Mouse (Mus musculus) limb, embryonic 11.5 days (tissue): ENCODE measurements around the gene Rasal3. TPM values are rescaled to one million over a fixed set of nuclear protein-coding genes. Genes with fewer than 3 reads are reported as not detected.

Experiments
- ATAC-seq: fragments of 200-750 bp; cut with Nextera tagmentation; 2 replicates; pipeline ENCODE4 v1.8.0; 2017; ENCODE audit warnings: low read depth; ENCODE audit not compliant: insufficient number of reproducible peaks, low FRiP score, low TSS enrichment
- DNase-seq: peaks from one replicate; pipeline ENCODE4 v3.0.0-alpha.2; 2015; ENCODE audit warnings: low spot score
- H3K27ac ChIP-seq: fragments of 300-500 bp; sonication (generic); replicated peaks from 2 replicates; pipeline ENCODE4 v1.5.1; 2014; ENCODE audit warnings: low read depth, mild to moderate bottlenecking, low read length
- H3K27me3 ChIP-seq: fragments of 300-500 bp; sonication (generic); 2 replicates; pipeline ENCODE4 v1.6.1; 2014; ENCODE audit warnings: mild to moderate bottlenecking, low read length, mixed read lengths; ENCODE audit not compliant: control insufficient read depth, insufficient read depth
- H3K36me3 ChIP-seq: fragments of 300-500 bp; sonication (generic); 2 replicates; pipeline ENCODE4 v1.6.1; 2014; ENCODE audit warnings: mild to moderate bottlenecking, low read length, moderate library complexity, mixed read lengths; ENCODE audit not compliant: control insufficient read depth, insufficient read depth
- H3K4me1 ChIP-seq: fragments of 300-500 bp; sonication (generic); 2 replicates; pipeline ENCODE4 v1.6.1; 2014; ENCODE audit warnings: low read length, mixed read lengths; ENCODE audit not compliant: control insufficient read depth, insufficient read depth
- H3K4me2 ChIP-seq: fragments of 300-500 bp; sonication (generic); 2 replicates; pipeline ENCODE4 v1.6.1; 2014; ENCODE audit warnings: low read depth, mild to moderate bottlenecking, moderate library complexity; ENCODE audit not compliant: severe bottlenecking
- H3K4me3 ChIP-seq: fragments of 300-500 bp; sonication (generic); 2 replicates; pipeline ENCODE4 v1.5.1; 2014; ENCODE audit warnings: low read depth, low read length
- H3K9ac ChIP-seq: fragments of 300-500 bp; sonication (generic); 2 replicates; pipeline ENCODE4 v1.6.1; 2014; ENCODE audit warnings: mild to moderate bottlenecking, low read length
- H3K9me3 ChIP-seq: fragments of 300-500 bp; sonication (generic); 2 replicates; pipeline ENCODE4 v1.6.1; 2016; ENCODE audit warnings: low read length; ENCODE audit not compliant: control insufficient read depth
- WGBS: fragments of 180-500 bp; shearing (Covaris S2); extraction: QIAGEN DNeasy Blood & Tissue Kit; methylation state at CpG from one replicate; pipeline ENCODE4 v1.1.7; 2014; 5-methylcytosine and 5-hydroxymethylcytosine counted together
- microRNA-seq: library from miRNA; unstranded; fragments of <30 nt; microRNA quantifications from one replicate; pipeline ENCODE4, GENCODE M21; 2016
- polyA plus RNA-seq: library from polyadenylated mRNA; unstranded; fragments of >200 nt; fragmentation: Nextera tagmentation; extraction: Ambion mirVana; gene quantifications from 2 replicates; pipeline ENCODE4 v1.2.1, GENCODE M21; 2014

The Rasal3 gene
- polyA plus RNA-seq, 1 experiment from 2014 or later, result 0.69 TPM

GRCm38 (mm10) chr17:32348406-32348805 lies 55.0 kb downstream of the Rasal3 start:
- Histone ChIP-seq H3K4me2 (no peak overlapping the region; the same call in 1 of the 2 replicates), H3K9me3 (no peaks in the 10 kb centered on the region), H3K36me3 (no peaks in the 10 kb centered on the region), H3K4me1 (peaks cover 5% of the 10 kb centered on the region), H3K4me3 (no peak overlapping the region), H3K9ac (no peak overlapping the region), H3K27ac (no peak overlapping the region), H3K27me3 (no peaks in the 10 kb centered on the region)
- WGBS, result 84% methylated on average over 2 of the region's 2 CpGs
- DNase-seq (no peak), ATAC-seq (no peak)

GRCm38 (mm10) chr17:32341102-32341501 lies 62.3 kb downstream of the Rasal3 start:
- no peak overlapping the region for H3K27ac ChIP-seq
- no peaks in the 10 kb centered on the region for H3K27me3 ChIP-seq
- DNase-seq (no peak), ATAC-seq (no peak)
- 81% methylated on average over 1 of the region's 1 CpGs for WGBS
- no peaks in the 10 kb centered on the region for H3K9me3 ChIP-seq
- H3K4me1 ChIP-seq, result no peaks in the 10 kb centered on the region
- no peak overlapping the region for H3K4me2 ChIP-seq
- no peak overlapping the region for H3K9ac ChIP-seq
- H3K4me3 ChIP-seq, result no peak overlapping the region
- peaks cover 13% of the 10 kb centered on the region for H3K36me3 ChIP-seq

Small RNAs within 50 kb of the gene (microRNA-seq; reads per million reads assigned to microRNA genes)
- gene Gm22201, result not detected

Other genes starting within 250 kb of the Rasal3 start
- gene Notch3, start 236.7 kb downstream of the Rasal3 start, polyA plus RNA-seq, result 23.5 and 26.0 TPM in 2 replicates
- 0.16 TPM in 1 of 2 replicates, not detected in the other for gene Ephx3, start 214.0 kb downstream of the Rasal3 start, polyA plus RNA-seq
- 124 and 140 TPM in 2 replicates for gene Brd4, start 118.9 kb downstream of the Rasal3 start, polyA plus RNA-seq
- 62.7 and 66.2 TPM in 2 replicates for gene Akap8, start 82.3 kb downstream of the Rasal3 start, polyA plus RNA-seq
- 73.5 and 79.2 TPM in 2 replicates for gene Akap8l, start 53.0 kb downstream of the Rasal3 start, polyA plus RNA-seq
- gene Wiz, start 14.1 kb downstream of the Rasal3 start, polyA plus RNA-seq, result 39.7 and 42.7 TPM in 2 replicates
- gene Pglyrp2, start 20.6 kb upstream of the Rasal3 start, polyA plus RNA-seq, result not detected in 2 replicates
- gene Cyp4f39, start 49.1 kb upstream of the Rasal3 start, polyA plus RNA-seq, result not detected in 2 replicates
- 7.9 and 9.6 TPM in 2 replicates for gene Cyp4f17, start 102.5 kb upstream of the Rasal3 start, polyA plus RNA-seq
- 18.1 and 18.3 TPM in 2 replicates for gene Cyp4f16, start 133.0 kb upstream of the Rasal3 start, polyA plus RNA-seq
- not detected in 2 replicates for gene Cyp4f37, start 217.7 kb upstream of the Rasal3 start, polyA plus RNA-seq